Mouse (Mus musculus): Measurements from ENCODE around the gene Nim1k.

The Nim1k gene

DNA sequence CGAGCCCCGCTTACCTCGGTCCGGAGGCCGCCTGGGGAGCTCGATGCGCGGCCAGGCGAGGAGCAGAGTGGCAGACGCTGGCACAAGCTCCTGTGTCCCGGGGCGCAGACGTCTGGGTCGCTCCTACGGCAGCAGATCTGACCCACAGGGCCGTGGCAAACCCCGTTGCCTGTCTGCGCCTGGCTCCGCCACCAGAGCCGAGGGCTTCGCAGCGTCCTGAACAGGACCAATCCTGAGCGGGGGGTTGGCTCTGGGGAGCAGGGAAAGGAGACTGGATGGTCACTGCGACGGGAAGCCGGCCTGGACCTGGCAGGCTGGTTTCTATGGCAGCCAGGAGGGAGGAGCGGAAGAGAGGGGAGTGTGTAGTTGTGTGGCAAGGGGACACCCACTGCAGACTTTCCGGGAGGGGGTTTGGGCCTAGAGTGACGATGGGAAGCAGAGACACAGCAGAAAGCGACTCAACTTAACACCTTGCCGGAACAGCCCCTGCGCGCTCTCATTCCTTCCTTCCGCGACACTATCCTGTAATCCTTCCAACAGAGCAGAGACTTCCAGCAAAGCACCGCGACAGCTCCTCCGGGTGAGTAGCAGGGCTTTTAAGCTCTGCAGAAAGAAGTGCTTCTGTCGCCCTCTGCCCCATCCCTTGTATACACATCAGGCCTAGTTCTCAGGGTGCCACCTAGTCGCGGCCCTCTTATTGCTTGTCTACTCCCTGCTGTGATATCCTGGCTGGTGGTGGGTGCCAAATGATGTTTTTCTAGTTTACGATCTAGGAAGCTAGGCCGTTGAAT lies at the start of gene Nim1k:
Gene Nim1k (minus strand): TSS at position 202 of the 791 bp plus-strand sequence.
- DNase-seq, result peak; percentile 92

GRCm38 (mm10) chr13:119797656-119798055 lies 42.0 kb upstream of the Nim1k start:
- no peak for DNase-seq

GRCm38 (mm10) chr13:119792791-119793404 lies 37.2 kb upstream of the Nim1k start:
- DNase-seq, result peak; percentile 43

DNA sequence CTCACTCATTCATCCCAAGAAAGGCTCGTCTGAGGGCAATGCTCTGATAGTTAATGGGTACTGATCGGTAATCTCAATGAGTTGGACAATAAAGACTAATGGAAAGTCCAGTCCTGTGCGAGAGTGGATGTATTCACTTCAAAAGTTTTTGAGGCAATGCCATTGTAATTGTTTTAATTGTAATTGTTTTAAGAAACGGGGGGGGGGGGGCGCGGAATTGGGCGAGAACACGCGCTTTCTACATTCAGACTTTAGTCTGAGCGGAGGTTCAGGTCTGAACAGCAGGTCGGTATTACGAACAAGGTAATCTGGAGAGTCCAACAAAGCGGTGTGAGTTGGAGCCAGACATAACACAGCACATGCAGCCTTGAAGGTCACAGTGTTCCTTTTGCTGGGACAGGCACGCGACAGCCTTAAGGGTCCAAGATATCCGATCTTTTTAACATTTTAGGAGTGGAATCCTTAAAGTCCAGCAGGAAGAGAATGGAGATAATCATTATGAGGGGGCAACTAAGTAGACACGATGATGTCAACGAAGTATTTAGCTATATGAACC lies 36.0 kb upstream of the Nim1k start:
- DNase-seq, result no peak

GRCm38 (mm10) chr13:119790761-119791579 lies 35.3 kb upstream of the Nim1k start, which contains the start of gene Zfp131:
TSS of gene Zfp131 (minus strand) at chr13:119790889.
- peak; percentile 96 for DNase-seq

DNA sequence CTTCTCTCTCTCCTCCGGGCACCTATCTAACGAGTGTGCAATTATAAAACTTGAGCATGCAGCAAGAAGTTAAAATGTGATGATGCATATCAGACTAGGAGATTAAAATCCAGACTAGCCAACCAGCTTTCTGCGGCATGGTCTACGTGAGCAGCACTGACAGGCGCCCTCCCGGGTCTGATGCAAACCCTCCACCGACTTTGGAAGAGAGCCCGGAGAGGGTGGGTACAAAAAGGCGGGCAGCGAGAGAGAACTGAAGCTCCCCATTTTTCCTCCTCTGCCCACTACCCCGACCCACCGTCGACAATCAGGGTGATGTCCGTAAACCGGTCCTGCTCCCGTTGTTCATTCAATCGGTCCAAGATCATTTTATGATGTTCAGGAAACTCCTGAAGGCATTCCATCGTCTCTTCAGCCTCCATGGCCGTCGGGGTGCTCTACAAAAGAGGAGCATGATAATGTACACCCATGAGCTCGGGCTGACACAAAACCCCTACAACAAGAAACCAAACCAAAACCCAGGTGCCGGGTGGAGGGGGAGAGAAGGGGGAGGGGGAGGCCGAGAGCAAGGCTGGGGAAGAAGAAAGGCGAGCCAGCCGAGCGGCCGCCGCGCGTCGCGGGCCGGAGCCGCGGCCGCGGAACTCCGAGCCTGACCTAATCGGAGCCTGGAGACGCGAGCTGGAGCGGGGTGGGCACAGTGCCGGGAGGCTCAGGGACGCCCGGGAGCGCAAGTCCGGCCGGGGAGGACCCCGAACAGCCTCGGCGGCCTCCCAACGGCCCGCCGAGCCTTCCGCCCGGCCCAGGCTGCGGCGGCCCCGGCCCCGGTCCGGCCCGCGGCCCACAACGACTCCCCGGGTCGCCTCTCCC lies 34.4 kb upstream of the Nim1k start:
- peak; percentile 79 for DNase-seq

- DNase-seq, result no peak
Measured at GRCm38 (mm10) chr13:119783581-119783980, 27.9 kb upstream of the Nim1k start.

- no peak for DNase-seq
Measured at GRCm38 (mm10) chr13:119768541-119768940, 12.9 kb upstream of the Nim1k start.

- DNase-seq, result no peak
Measured at GRCm38 (mm10) chr13:119766480-119766879, 10.8 kb upstream of the Nim1k start.

DNA sequence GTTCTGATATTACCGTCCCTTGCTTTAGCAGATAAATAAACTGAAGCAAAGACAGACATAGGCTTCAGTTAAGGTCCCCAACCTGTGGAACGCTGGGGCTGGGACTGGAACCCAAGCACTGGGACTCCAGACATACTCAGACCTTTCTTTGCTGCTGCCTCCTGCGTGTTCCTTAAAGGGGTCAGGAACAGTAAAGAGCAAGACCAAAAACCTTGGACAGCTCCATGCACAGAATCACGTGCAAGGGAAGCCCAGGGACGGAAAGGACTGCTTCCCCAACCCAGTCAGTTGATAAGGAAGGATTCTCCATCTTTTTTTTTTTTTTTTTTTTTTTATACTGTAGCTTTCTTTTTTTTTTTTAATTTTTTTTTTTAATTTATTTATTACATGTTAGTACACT lies 1.1 kb upstream of the Nim1k start:
- no peak for DNase-seq

DNA sequence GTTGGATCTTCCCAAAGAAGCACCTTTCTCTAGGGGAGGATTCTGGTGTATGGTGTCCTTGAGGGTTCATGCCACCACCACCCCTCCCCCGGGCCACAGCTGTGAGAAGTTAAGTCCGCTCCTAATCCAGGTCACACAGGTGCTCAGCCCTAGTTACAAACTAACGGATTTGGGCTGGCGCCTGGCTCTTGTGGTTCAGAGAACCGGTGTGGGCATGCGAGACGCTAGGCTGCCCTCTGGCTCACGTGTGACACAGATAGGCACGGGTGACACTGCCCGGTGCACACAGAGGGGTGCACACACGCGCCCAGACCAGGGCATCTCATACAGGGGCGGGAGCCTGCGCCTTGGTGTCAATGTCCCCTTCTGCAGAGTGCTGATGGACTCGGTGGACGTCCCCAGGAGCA lies 538 bp downstream of the Nim1k start:
- peak; percentile 6 for DNase-seq

DNA sequence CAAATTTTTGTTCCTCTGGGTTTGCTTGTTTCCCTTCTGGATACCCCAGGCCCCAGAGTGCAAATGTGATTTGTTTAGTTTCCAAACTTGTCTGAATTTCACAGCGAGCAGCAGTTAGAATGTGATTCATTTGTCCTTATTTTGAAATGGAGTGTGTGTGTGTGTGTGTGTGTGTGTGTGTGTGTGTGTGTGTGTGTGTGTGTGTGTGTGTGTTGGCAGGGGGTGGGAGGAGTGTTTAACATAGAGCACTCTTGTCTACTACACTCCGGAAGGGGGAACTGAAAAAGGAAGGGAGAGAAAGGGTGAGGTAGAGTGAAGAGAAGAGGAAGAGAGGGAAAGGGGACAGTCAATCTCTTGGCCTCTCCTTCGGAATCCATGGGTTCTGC lies 1.1 kb downstream of the Nim1k start:
- DNase-seq, result no peak

DNA sequence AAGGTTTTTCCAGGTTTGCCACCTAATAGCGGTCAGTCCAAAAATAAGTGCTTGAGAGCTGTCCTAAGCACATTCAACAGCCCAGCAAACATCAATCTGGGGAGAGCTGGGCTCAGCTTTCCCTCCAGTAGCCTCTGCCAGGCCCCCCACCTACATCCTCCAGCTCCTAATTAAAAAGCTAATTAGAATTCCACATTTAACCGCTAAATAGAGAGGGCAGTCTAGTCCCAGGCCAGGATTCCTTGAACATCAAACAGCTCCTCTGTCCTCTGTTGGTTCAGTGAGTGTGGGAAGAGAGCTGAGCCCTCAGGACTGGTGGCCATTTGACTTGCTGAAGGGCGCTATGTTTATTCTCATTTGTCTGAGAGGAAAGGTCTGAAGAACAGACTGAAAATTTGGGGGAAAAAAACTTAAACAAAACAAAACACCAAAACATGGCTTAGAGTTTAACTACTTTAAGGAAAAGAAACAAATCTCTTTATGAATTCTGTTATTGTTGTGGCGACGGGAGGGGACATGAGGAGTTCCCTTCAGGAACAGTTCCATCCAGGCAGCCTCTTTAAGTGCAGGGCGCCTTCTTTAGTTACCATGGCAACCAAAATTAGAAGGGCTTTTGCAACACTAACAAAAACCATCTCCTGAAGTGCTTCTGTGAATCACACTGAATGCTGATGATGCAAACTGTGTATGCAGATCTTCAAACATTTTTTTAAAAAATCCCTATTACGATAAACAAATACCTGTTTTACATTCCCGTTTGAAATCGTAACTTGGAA lies 1.6 kb downstream of the Nim1k start:
- DNase-seq, result no peak

DNA sequence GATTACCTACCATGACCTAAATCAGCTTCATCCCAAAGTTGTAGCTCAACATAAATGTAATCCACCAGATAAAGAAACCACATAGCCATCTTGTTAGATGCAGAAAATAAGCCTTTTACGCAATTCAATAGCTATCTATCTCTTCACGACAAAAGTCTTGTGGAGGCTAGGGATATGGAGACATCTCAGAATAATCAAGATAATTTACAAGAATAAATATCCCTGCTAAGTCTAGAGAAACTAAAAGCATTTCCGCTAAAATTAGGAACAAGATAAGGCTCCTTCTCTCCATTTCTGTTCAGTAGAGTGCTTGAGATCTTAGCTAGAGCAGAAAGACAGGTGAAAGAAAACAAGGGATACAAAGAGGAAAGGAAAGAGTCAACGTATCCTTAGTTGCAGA lies 8.8 kb downstream of the Nim1k start:
- no peak for DNase-seq

DNA sequence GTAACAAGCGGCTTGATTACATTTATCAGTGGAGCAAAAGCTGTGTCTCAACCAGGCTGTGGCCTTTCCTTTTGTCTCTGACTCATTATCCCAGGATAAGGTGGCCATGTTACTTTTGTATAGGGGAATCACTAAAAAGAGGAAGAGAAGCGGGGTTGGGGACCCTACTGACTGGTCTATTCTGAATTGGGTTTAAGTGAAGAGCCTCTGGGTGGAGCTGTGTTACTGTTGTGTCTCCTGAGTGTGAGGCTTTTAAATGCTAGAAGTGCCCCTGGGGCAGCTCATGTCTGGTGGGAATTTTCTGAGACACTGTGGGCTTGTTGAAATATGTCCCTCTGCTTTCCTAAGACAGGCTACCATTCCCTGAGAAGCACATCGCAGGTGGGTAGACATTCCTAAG lies 12.2 kb downstream of the Nim1k start:
- DNase-seq, result no peak

DNA sequence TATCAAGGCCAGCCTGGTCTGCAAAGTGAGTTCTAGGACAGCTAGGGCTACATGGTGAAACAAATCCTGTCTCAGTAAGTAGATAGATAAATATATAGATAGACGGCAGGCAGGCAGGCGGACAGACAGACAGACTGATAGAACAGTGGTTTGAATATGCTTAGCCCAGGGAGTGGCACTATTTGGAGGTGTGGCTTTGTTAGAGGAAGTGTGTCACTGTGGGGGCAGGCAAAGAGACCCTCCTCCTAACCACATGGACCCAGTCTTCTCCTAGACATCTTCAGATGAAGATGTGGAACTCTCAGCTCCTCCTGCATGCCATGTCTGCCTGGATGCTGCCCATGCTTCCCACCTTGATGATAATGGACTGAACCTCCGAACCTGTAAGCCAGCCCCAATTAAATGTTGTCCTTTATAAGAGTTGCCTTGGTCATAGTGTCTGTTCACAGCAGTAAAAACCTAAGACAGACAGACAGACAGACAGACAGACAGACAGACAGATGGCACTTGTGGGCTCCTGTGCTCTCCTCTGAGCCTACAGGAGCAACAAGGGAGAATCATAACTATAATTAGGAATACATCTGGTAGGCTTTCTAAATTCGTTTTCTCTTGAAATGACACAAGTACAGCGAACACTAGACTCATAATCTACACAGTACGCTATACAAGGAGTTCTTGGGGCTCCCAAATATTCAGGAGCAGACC lies 12.8 kb downstream of the Nim1k start:
- DNase-seq, result no peak

DNA sequence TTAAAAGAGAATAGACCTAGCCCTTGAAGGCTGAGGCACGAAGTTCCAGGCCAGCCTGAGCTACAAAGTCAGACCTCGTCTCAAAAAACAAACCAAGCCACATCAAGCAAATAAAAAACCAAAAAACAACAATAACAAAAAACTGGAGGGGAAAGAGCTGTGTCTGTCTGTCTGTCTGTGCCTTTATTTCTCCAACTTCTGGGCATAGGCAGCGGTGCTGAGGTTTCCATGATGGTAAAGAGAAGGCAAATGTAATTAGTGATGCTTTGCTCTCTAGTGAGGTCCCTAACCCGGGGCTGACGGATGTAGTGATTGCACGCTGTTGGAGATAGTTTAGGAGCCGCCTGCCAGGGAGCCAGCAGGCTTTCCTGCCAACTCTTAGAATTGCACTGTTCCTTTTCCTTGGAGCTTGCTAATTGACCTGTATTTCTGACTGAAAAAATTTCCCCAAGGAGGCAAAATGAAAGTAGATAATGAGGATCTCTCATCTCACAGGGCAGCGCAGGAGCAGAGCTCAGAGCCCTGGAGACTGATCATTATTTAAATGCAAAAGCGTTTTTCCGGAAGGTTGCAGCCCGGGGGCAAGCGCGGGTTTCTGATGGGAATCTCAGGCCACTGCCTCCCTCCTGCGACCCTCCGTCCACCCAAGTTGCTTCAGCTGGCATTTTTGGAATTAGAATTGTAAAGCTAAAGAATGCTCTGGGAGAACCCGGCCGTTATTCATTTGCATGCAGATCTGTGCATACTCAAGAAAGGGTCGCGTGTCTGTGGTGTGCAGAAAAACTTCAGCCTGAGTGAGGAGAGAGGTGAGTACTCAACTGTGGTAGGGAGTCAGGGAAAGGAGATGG lies 14.1 kb downstream of the Nim1k start:
- no peak for DNase-seq

- no peak for DNase-seq
Measured at GRCm38 (mm10) chr13:119731448-119731847, 24.2 kb downstream of the Nim1k start.

DNA sequence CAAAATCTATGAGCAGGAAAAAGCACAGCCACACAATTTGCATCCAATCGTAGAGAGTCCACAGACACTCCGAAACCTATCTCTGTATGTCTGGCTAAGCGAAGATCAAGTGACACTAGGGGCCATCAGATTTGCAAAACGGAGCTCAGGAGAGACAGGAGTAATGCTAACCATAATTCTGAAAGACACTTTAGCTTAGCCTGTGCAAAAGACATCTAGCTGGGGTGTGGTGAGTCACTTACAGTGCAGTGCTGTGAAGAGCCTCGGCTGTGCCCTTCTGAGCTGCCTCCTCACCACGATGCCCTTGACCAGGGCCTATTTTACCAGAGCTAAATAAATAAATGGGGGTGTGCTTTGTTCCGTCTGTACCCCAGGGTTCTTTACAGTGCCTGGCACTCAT lies 26.3 kb downstream of the Nim1k start:
- DNase-seq, result no peak

All from lung, postnatal 10 days (tissue).